Mouse (Mus musculus) liver, embryonic 15.5 days (tissue): Measurements from ENCODE around the gene Mov10. TPM values are rescaled to one million over a fixed set of nuclear protein-coding genes. Genes with fewer than 3 reads are reported as not detected.
"Not testable (repeated sequence)": the region's sequence is repeated elsewhere in the genome, so short reads cannot be mapped to it uniquely, and the experiment has no call there.

Experiments
- ATAC-seq: fragments of 200-750 bp; cut with Nextera tagmentation; 2 replicates; pipeline ENCODE4 v1.8.0; 2017; ENCODE audit warnings: moderate number of reproducible peaks, mild to moderate bottlenecking, moderate library complexity; ENCODE audit not compliant: insufficient read depth
- H3K27ac ChIP-seq: fragments of 300-500 bp; sonication (generic); replicated peaks from 2 replicates; pipeline ENCODE4 v1.5.1; 2015; ENCODE audit warnings: mild to moderate bottlenecking, inconsistent platforms
- H3K27me3 ChIP-seq: fragments of 300-500 bp; sonication (generic); 2 replicates; pipeline ENCODE4 v1.6.1; 2015; ENCODE audit warnings: mild to moderate bottlenecking, inconsistent platforms
- H3K36me3 ChIP-seq: fragments of 300-500 bp; sonication (generic); replicated peaks from 2 replicates; pipeline ENCODE4 v1.6.1; 2015; ENCODE audit warnings: moderate library complexity, mild to moderate bottlenecking, inconsistent platforms
- H3K4me1 ChIP-seq: fragments of 300-500 bp; sonication (generic); replicated peaks from 2 replicates; pipeline ENCODE4 v1.6.1; 2015; ENCODE audit warnings: inconsistent platforms
- H3K4me2 ChIP-seq: fragments of 300-500 bp; sonication (generic); 2 replicates; pipeline ENCODE4 v1.6.1; 2015; ENCODE audit warnings: moderate library complexity, mild to moderate bottlenecking, inconsistent platforms
- H3K4me3 ChIP-seq: fragments of 300-500 bp; sonication (generic); replicated peaks from 2 replicates; pipeline ENCODE4 v1.5.1; 2015; ENCODE audit warnings: mild to moderate bottlenecking, inconsistent platforms
- H3K9ac ChIP-seq: fragments of 300-500 bp; sonication (generic); 2 replicates; pipeline ENCODE4 v1.6.1; 2015; ENCODE audit warnings: moderate library complexity, mild to moderate bottlenecking, inconsistent platforms
- H3K9me3 ChIP-seq: fragments of 300-500 bp; sonication (generic); replicated peaks from 2 replicates; pipeline ENCODE4 v1.6.1; 2016; ENCODE audit warnings: inconsistent platforms
- WGBS: fragments of 180-500 bp; shearing (Covaris S2); methylation state at CpG from one replicate; pipeline ENCODE4 v1.1.7; 2015; ENCODE audit warnings: mixed read lengths; ENCODE audit not compliant: insufficient replicate concordance; 5-methylcytosine and 5-hydroxymethylcytosine counted together
- polyA plus RNA-seq: library from polyadenylated mRNA; unstranded; fragments of >200 nt; fragmentation: Nextera tagmentation; extraction: Ambion mirVana; gene quantifications from 2 replicates; pipeline ENCODE4 v1.2.1, GENCODE M21; 2015

The Mov10 gene
- polyA plus RNA-seq, 1 experiment from 2014 or later, result 27.6 TPM

DNA sequence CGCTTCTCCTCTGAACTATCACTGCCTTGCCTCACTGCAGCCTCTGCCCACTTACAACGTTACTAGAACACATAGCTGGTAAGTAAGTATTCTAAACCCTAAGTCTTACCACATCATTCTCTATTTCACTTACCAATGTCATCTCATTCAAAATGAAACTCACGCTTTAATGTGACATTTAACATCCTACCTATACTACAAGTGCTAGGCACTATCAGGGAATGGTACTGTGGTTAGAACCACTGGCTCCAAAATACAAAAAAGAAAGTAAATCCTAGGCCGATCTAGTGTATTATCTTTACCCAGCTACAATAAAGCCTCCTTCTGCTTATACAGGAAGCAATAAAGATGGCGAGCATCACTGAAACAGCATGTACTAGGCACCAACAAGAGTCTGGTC lies 22.7 kb upstream of the Mov10 start:
- WGBS, result 72% methylated on average over 5 of the region's 5 CpGs
- no peaks in the 10 kb centered on the region for H3K27me3 ChIP-seq
- no peak for ATAC-seq
- no peaks in the 10 kb centered on the region for H3K9me3 ChIP-seq
- no peaks in the 10 kb centered on the region for H3K4me1 ChIP-seq
- H3K4me2 ChIP-seq, result no peak overlapping the region
- no peak overlapping the region for H3K27ac ChIP-seq
- H3K4me3 ChIP-seq, result no peak overlapping the region
- peaks cover 87% of the 10 kb centered on the region for H3K36me3 ChIP-seq
- no peak overlapping the region for H3K9ac ChIP-seq

DNA sequence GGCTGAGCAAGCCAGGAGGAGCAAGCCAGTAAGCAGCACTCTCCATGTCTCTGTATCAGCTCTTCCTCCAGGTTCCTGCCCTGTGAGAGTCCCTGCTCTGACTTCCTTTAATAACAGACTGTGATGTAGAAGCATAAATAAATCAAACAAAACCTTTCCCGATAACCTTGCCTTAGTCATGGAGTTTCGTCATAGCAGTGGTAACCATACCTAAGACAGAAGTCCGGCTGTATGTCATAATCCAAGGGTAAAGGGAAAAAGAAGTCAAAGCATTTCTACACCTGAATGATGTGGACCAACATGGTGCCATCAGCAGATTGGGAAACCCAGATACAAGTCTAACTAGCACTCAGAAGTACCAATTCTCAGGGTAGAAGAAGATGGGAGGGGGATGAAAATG lies 17.4 kb upstream of the Mov10 start:
- H3K4me2 ChIP-seq, result no peak overlapping the region
- WGBS, result 81% methylated on average over 3 of the region's 3 CpGs
- peaks cover 84% of the 10 kb centered on the region for H3K36me3 ChIP-seq
- H3K27me3 ChIP-seq, result no peaks in the 10 kb centered on the region
- H3K4me1 ChIP-seq, result no peaks in the 10 kb centered on the region
- H3K27ac ChIP-seq, result no peak overlapping the region
- H3K4me3 ChIP-seq, result no peak overlapping the region
- no peak overlapping the region for H3K9ac ChIP-seq
- H3K9me3 ChIP-seq, result no peaks in the 10 kb centered on the region
- ATAC-seq, result no peak

DNA sequence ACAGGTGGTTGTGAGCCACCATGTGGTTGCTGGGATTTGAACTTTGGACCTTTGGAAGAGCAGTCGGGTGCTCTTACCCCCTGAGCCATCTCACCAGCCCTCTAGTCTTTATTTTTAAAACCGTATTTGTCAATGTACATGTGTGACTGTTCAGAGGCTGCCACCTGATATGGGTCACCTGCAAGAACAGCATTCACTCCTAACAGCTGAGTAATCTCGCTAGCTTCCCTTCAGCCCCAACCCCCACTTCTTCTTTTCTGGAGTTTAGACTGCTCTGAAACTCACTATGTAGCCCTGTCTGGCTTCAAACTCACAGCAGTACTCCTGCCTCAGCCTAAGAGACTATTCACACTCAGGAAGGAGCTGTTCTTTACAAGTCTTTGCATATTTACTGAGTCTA lies 4.0 kb upstream of the Mov10 start:
- Histone ChIP-seq H3K4me1 (peaks cover 25% of the 10 kb centered on the region), H3K4me3 (no peak overlapping the region), H3K27ac (no peak overlapping the region), H3K27me3 (no peaks in the 10 kb centered on the region), H3K4me2 (no peak overlapping the region), H3K9me3 (no peaks in the 10 kb centered on the region), H3K36me3 (peaks cover 46% of the 10 kb centered on the region), H3K9ac (no peak overlapping the region)
- WGBS, result 79% methylated on average over 3 of the region's 3 CpGs
- ATAC-seq, result no peak

DNA sequence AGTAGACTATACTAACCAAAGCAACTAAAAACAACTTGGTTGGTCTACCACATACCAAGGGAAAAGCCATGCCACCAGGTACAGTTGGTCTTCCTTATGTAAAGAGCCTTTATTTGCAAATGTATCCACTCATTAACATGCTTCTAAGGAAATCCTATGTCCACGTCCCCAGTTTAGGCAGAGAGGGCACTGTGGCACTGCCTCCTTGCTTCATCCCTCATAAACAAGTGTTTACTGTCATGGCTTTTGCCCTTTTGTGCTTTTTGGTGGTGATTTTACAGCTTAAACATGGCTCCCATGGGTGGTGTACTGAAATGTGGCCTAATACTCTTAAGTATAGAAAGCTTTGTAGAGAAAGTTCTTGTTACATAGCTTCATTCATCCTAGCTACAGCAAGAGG lies 2.1 kb upstream of the Mov10 start:
- Histone ChIP-seq H3K4me3 (no peak overlapping the region), H3K36me3 (peaks cover 26% of the 10 kb centered on the region), H3K27ac (no peak overlapping the region), H3K9me3 (no peaks in the 10 kb centered on the region), H3K27me3 (no peaks in the 10 kb centered on the region), H3K4me2 (no peak overlapping the region), H3K4me1 (peaks cover 34% of the 10 kb centered on the region), H3K9ac (no peak overlapping the region)
- no peak for ATAC-seq
- WGBS, result 74% methylated on average over 1 of the region's 1 CpGs

DNA sequence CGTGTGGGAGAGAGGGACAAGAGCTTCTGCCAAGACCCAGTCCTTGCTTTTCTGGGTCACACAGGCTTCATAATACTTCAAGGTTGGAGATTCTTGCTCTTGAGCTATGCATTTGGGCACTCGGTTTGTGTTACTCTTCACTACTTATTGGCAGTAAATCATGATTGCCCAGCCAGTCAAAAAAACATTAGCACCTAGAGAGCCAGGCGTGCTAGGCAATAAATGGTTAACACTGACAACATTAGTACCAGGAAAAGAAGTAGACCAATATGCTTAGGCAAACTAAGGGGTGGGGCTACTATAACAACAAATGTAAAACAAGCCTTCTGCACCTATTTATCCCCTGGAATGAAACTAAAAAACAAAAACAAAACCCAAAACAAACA lies 379 bp upstream of the Mov10 start:
- no peaks in the 10 kb centered on the region for H3K9me3 ChIP-seq
- H3K27me3 ChIP-seq, result no peaks in the 10 kb centered on the region
- whole genome bisulfite sequencing, result 4% methylated on average over 3 of the region's 3 CpGs
- peak overlapping the region; percentile 84; the same call in 1 of the 2 replicates for H3K9ac ChIP-seq
- H3K27ac ChIP-seq, result peak overlapping the region; percentile 83
- no peak for ATAC-seq
- H3K4me3 ChIP-seq, result peak overlapping the region; percentile 77
- H3K4me1 ChIP-seq, result peaks cover 34% of the 10 kb centered on the region
- H3K36me3 ChIP-seq, result peaks cover 20% of the 10 kb centered on the region
- H3K4me2 ChIP-seq, result peak overlapping the region; percentile 92

DNA sequence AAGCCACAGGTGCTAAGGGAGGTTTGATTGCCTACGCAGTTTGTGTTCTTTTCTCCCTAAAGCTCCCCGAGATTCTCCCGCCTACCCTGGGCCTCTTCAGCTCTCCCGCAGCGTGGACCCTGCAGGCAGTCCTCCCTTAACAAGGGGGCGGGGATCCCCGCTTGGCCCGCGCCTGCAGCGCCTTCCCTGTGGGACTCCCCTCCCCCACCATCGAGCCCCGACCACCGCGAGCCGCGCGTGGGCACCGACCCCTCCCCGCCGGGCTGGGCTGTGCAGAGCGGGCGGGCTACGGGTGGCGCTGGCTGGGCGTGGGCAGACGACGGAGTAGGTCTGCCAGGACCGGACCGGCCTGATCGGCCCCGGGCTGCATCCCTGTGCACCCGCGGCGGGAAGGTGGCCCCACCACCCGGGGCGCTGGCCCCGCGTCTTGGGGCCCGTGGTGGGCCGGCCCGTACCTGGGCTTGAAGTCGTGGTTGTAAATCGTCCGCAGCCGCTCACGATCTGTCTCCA lies 827 bp downstream of the Mov10 start:
- H3K27me3 ChIP-seq, result no peaks in the 10 kb centered on the region
- H3K4me2 ChIP-seq, result peak overlapping the region; percentile 92
- H3K4me1 ChIP-seq, result peaks cover 35% of the 10 kb centered on the region
- peak; percentile 43 for ATAC-seq
- H3K4me3 ChIP-seq, result peak overlapping the region; percentile 77
- peak overlapping the region; percentile 84 for H3K9ac ChIP-seq
- under 1% methylated on average over 46 of the region's 46 CpGs for WGBS
- H3K27ac ChIP-seq, result peak overlapping the region; percentile 83
- no peaks in the 10 kb centered on the region for H3K9me3 ChIP-seq
- H3K36me3 ChIP-seq, result peaks cover 18% of the 10 kb centered on the region

DNA sequence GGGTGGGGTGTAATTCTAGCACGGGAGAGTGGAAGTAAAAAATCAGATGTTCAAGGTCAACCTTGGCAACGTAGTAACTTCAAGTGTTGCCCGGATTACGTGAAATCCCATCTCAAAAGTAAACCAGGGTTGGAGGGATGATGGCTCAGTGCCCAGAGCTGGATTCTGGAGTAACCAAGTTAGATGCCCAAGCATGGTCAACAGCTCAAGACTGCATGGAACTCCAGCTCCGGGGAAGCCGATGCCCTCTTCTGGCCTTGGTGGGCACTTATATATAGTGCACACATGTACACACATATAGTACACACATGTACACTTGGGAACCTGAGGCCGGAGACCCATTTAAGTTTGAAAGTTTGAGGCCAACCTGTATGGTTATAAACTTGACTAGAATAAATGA lies 2.2 kb downstream of the Mov10 start:
- no peak for ATAC-seq
- no peaks in the 10 kb centered on the region for H3K27me3 ChIP-seq
- H3K9me3 ChIP-seq, result no peaks in the 10 kb centered on the region
- 88% methylated on average over 7 of the region's 7 CpGs for WGBS
- H3K4me2 ChIP-seq, result no peak overlapping the region
- peaks cover 44% of the 10 kb centered on the region for H3K4me1 ChIP-seq
- no peak overlapping the region for H3K9ac ChIP-seq
- peaks cover 4% of the 10 kb centered on the region for H3K36me3 ChIP-seq
- H3K27ac ChIP-seq, result no peak overlapping the region
- H3K4me3 ChIP-seq, result no peak overlapping the region

DNA sequence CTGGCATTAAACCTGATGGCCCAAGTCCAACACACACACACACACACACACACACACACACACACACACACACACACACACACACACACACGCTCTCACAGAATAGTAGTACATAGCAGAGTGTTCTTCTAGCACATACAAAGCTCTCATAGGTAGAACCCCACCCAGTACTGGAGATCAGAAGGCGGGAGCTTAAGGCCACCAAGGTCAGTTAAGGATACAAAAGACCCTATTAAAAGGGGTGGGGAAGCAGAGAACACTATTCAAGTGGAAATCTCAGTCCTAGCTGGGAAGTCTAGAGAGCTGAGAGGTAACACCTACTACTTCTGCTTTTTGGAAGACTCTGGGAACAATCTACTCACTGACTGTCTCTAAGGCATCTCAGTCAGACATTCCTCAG lies 3.0 kb downstream of the Mov10 start:
- Histone ChIP-seq H3K9me3 (no peaks in the 10 kb centered on the region), H3K4me3 (no peak overlapping the region), H3K27me3 (no peaks in the 10 kb centered on the region), H3K9ac (no peak overlapping the region), H3K36me3 (no peaks in the 10 kb centered on the region), H3K4me1 (peaks cover 44% of the 10 kb centered on the region), H3K27ac (no peak overlapping the region), H3K4me2 (no peak overlapping the region)
- WGBS, result 78% methylated on average over 2 of the region's 2 CpGs
- no peak for ATAC-seq

DNA sequence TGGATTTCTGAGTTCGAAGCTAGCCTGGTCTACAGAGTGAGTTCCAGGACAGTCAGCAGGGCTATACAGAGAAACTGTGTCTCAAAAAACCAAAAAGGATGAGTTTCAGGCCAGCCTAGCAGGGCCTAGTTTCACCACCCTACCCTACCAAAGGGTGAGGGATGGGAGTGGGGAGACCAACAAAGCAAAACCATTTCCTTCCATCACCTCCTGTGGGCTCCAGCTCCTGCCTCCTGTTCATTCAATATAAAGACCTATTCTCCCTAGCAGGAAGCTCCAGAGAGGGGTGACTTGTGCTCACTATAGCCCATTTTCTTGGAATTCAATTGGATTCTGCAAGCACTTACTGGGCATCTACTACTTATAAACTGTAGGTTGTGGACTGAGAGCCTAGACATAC lies 3.6 kb downstream of the Mov10 start:
- no peak for ATAC-seq
- Histone ChIP-seq H3K9ac (no peak overlapping the region), H3K9me3 (no peaks in the 10 kb centered on the region), H3K4me3 (no peak overlapping the region), H3K36me3 (no peaks in the 10 kb centered on the region), H3K27me3 (no peaks in the 10 kb centered on the region), H3K4me2 (no peak overlapping the region), H3K27ac (no peak overlapping the region), H3K4me1 (peaks cover 41% of the 10 kb centered on the region)
- 71% methylated on average over 1 of the region's 1 CpGs for WGBS

DNA sequence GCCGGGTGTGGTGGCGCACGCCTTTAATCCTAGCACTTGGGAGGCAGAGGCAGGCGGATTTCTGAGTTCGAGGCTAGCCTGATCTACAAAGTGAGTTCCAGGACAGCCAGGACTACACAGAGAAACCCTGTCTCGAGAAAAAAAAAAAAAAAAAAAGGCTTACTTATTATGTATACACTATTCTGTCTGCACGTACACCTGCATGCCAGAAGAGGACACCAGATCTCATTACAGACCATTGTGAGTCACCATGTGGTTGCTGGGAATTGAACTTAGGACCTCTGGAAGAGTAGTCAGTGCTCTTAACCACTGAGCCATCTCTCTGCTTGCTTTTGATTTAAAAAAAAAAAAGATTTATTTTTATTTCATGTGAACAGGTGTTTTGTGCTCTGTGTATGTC lies 5.1 kb downstream of the Mov10 start:
- H3K27me3 ChIP-seq, H3K4me2 ChIP-seq, ATAC-seq, H3K36me3 ChIP-seq, H3K9ac ChIP-seq, H3K27ac ChIP-seq, H3K9me3 ChIP-seq, H3K4me3 ChIP-seq: not testable (repeated sequence)
- WGBS, result 76% methylated on average over 7 of the region's 7 CpGs
- H3K4me1 ChIP-seq, result peaks cover 26% of the 10 kb centered on the region

DNA sequence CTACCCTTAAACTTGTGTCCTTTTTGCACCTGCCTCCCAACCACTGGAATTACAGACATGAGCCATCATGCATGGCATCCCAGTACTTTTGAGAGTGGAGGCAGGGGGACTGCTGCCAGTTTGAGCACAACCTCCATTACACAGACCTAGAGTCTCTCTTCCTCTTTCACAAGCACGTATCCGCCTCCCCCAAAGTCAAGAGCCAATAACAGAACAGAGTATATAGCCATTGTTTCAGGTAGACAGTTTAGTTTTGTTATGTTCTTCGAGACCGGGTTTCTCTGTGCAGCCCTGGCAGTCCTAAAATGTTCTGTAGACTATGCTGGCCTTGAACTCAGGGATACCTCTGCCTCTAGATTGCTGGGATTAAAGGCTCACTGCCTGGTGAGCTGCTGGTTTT lies 6.1 kb downstream of the Mov10 start:
- H3K27ac ChIP-seq, result no peak overlapping the region
- no peaks in the 10 kb centered on the region for H3K9me3 ChIP-seq
- ATAC-seq, result no peak
- H3K4me3 ChIP-seq, result no peak overlapping the region
- H3K27me3 ChIP-seq, result no peaks in the 10 kb centered on the region
- H3K9ac ChIP-seq, result no peak overlapping the region
- 74% methylated on average over 4 of the region's 4 CpGs for WGBS
- no peaks in the 10 kb centered on the region for H3K36me3 ChIP-seq
- H3K4me2 ChIP-seq, result no peak overlapping the region
- peaks cover 17% of the 10 kb centered on the region for H3K4me1 ChIP-seq

DNA sequence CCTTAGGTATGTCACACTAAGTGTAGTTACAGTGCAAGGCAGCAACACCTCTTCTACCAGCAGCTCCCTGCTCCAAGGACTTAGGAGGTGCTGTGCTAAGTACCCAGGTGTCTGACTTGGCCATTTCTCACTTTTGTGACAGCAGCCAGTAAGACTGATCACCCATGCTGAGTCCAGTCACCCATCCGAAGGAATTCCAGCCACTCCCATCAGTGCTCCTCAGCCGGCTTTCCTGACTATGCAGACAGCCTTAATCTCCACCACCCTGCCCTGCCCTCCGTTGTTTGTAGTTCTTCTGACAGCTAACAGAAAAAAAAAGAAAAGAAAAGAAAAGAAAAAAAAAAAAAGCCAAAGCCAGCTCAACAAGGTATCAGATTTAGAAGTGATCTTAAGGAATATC lies 6.6 kb downstream of the Mov10 start:
- Histone ChIP-seq H3K27me3 (no peaks in the 10 kb centered on the region), H3K4me2 (no peak overlapping the region), H3K36me3 (no peaks in the 10 kb centered on the region), H3K9ac (no peak overlapping the region), H3K27ac (no peak overlapping the region), H3K4me3 (no peak overlapping the region), H3K4me1 (peaks cover 14% of the 10 kb centered on the region), H3K9me3 (no peaks in the 10 kb centered on the region)
- no peak for ATAC-seq
- WGBS, result 67% methylated on average over 3 of the region's 3 CpGs
